Mouse (Mus musculus) kidney, adult 2 months (tissue): ENCODE results near the gene Nfrkb.

Experiments used
- CTCF ChIP-seq: fragments of 200-500 bp; conservative IDR thresholded peaks from 2 replicates; pipeline ENCODE4 v1.5.1; 2011; ENCODE audit warnings: low read depth, mild to moderate bottlenecking, control low read depth, low read length, moderate library complexity, mixed read lengths; ENCODE audit not compliant: insufficient read depth, insufficient read length
- POLR2A ChIP-seq: fragments of 200-500 bp; IDR thresholded peaks from one replicate; pipeline ENCODE4 v1.6.1; 2011; ENCODE audit warnings: low read depth, low read length, control low read depth

DNA sequence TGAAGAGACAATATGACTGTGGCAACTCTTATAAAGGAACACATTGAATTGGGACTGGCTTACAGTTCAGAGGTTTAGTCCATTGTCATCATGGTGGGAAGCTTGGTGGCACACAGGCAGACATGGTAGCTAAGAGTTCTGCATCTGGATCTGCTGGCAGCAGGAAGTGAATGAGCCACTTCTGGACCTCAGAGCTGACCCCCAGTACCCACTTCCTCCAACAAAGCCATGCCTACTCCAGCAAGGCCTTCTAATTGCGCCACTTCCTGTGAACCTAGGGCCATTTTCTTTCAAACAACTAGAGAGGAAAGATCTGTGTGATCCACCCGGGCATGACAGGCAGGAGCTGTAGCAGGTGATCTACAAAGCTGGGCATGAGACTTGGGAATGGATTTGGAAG lies 33.3 kb upstream of the Nfrkb start:
- TF ChIP-seq CTCF (no peak), POLR2A (no peak)
